Mouse (Mus musculus) liver, postnatal 0 days (tissue): ENCODE measurements around the gene Man1c1. TPM values are rescaled to one million over a fixed set of nuclear protein-coding genes. Genes with fewer than 3 reads are reported as not detected.

Experiments
- ATAC-seq: fragments of 200-750 bp; cut with Nextera tagmentation; 2 replicates; pipeline ENCODE4 v1.8.0; 2017; ENCODE audit warnings: mild to moderate bottlenecking, moderate library complexity
- DNase-seq: peaks from one replicate; pipeline ENCODE4 v3.0.0-alpha.2; 2016
- H3K27ac ChIP-seq: fragments of 300-500 bp; sonication (generic); 2 replicates; pipeline ENCODE4 v1.5.1; 2014; ENCODE audit warnings: antibody characterized with exemption, moderate library complexity, mild to moderate bottlenecking, low read depth
- H3K27me3 ChIP-seq: fragments of 300-500 bp; sonication (generic); 2 replicates; pipeline ENCODE4 v1.6.1; 2014; ENCODE audit warnings: low read length, control low read depth, mixed read lengths; ENCODE audit not compliant: insufficient read depth
- H3K36me3 ChIP-seq: fragments of 300-500 bp; sonication (generic); replicated peaks from 2 replicates; pipeline ENCODE4 v1.6.1; 2014; ENCODE audit warnings: mild to moderate bottlenecking, control low read depth, low read length, moderate library complexity, mixed read lengths; ENCODE audit not compliant: insufficient read depth
- H3K4me1 ChIP-seq: fragments of 300-500 bp; sonication (generic); 2 replicates; pipeline ENCODE4 v1.6.1; 2014; ENCODE audit warnings: antibody characterized with exemption, mild to moderate bottlenecking, control low read depth; ENCODE audit not compliant: insufficient read depth
- H3K4me2 ChIP-seq: fragments of 300-500 bp; sonication (generic); 2 replicates; pipeline ENCODE4 v1.6.1; 2014; ENCODE audit warnings: low read depth, mild to moderate bottlenecking, low read length, moderate library complexity, mixed read lengths
- H3K4me3 ChIP-seq: fragments of 300-500 bp; sonication (generic); 2 replicates; pipeline ENCODE4 v1.5.1; 2014; ENCODE audit warnings: low read depth, low read length
- H3K9ac ChIP-seq: fragments of 300-500 bp; sonication (generic); replicated peaks from 2 replicates; pipeline ENCODE4 v1.6.1; 2014; ENCODE audit warnings: mild to moderate bottlenecking, moderate library complexity
- H3K9me3 ChIP-seq: fragments of 300-500 bp; sonication (generic); 2 replicates; pipeline ENCODE4 v1.6.1; 2016; ENCODE audit warnings: mild to moderate bottlenecking, control low read depth, low read length, mixed read lengths
- CTCF ChIP-seq: sonication (generic); IDR thresholded peaks from 2 replicates; pipeline ENCODE4 v1.5.1; 2016; ENCODE audit warnings: antibody characterized with exemption, low read depth
- EP300 ChIP-seq: IDR thresholded peaks from 2 replicates; pipeline ENCODE4 v1.6.1; 2016; ENCODE audit warnings: antibody characterized with exemption, low read depth, mild to moderate bottlenecking
- WGBS: fragments of 180-500 bp; shearing (Covaris S2); extraction: QIAGEN DNeasy Blood & Tissue Kit; methylation state at CpG from one replicate; pipeline ENCODE4 v1.1.7; 2014; ENCODE audit not compliant: insufficient replicate concordance; 5-methylcytosine and 5-hydroxymethylcytosine counted together
- polyA plus RNA-seq: library from polyadenylated mRNA; unstranded; fragments of >200 nt; fragmentation: Nextera tagmentation; extraction: Ambion mirVana; gene quantifications from 2 replicates; pipeline ENCODE4 v1.2.1, GENCODE M21; 2015

Man1c1 gene
- polyA plus RNA-seq, 1 experiment from 2014 or later = 1.5 TPM

DNA sequence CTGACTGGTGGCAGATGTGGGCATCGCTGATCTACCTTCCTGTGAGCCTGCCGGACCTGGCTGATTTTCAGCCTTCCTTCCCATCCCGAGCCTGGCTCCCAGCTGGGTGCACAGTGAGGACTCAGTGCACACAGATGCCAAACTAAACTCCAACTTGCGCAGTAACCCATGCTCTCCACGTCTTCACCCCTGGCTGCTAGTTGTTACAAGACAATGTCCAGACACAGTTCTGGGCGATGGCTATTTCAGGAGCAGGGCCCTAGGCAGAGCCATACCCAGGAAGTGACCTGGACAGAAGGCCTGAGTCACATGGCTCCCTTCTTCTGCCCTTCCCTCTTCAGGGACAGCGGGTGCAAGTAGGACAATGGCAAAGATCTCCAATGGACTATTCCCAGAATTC, 76.0 kb downstream of the Man1c1 start:
- TF ChIP-seq CTCF (no peak), EP300 (no peak)
- Histone ChIP-seq H3K36me3 (no peaks in the 10 kb centered on the region), H3K27me3 (no peaks in the 10 kb centered on the region), H3K27ac (0 out of 2 replicates have a peak overlapping the region, but pooled peaks have one; percentile 12), H3K9me3 (no peaks in the 10 kb centered on the region), H3K9ac (no peak overlapping the region), H3K4me2 (no peak overlapping the region), H3K4me3 (no peak overlapping the region), H3K4me1 (peaks cover 10% of the 10 kb centered on the region)
- ATAC-seq = 0 out of 2 replicates have a peak, but pooled peaks have one; percentile 31
- no peak for DNase-seq
- WGBS = 67% methylated on average over 7 of the region's 7 CpGs

DNA sequence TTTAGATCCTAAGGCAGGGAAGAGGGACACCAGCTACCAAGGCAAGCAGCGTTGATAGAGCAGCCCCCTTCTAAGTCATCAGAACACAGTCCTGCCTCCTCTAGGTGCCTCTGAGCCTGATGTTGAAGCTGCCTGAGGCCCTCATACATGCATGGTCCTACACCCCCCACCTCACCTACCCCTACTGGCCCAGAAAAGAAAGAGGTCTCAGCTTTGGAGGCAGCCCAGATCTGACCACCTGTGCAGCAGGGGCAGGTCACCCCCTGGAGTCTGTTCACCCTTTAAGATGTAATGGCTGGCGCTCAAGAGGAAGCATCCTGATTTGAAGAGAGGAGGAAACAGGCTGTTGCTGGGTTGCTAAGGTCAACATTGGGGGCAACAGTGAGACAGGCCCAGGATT, 77.2 kb downstream of the Man1c1 start:
- H3K4me3 ChIP-seq = no peak overlapping the region
- H3K4me1 ChIP-seq = peaks cover 10% of the 10 kb centered on the region
- ATAC-seq = no peak

DNA sequence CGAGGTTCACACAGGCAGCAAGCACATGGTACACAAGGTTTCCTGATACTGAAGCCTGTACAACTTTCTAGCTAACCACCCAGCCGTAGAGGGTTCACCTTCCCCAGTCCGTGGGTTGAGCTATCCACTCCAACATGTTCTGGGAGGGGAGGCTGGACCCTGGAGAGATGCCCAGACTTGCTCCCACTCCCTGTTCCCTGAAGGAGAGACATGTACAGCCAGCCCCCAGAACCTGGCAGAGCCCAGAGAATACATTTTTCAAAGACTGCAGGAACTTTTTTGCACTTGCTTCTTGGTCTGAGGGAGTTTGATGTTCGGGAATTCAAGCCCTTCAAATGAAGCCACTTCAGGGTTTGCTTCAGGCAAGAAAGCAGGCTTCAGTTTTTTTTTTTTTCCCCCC, 77.7 kb downstream of the Man1c1 start:
- no peak for DNase-seq
- no peak overlapping the region for H3K9ac ChIP-seq
- H3K9me3 ChIP-seq = no peaks in the 10 kb centered on the region
- no peak overlapping the region for H3K27ac ChIP-seq
- no peak for ATAC-seq
- TF ChIP-seq CTCF (no peak), EP300 (no peak)
- H3K27me3 ChIP-seq = no peaks in the 10 kb centered on the region
- H3K4me2 ChIP-seq = no peak overlapping the region
- WGBS = 61% methylated on average over 4 of the region's 4 CpGs
- H3K4me1 ChIP-seq = peaks cover 10% of the 10 kb centered on the region
- H3K36me3 ChIP-seq = no peaks in the 10 kb centered on the region
- no peak overlapping the region for H3K4me3 ChIP-seq

More for the DNA sequence above, 77.2 kb downstream of the Man1c1 start:
- DNase-seq = no peak
- no peak overlapping the region for H3K27ac ChIP-seq
- 69% methylated on average over 2 of the region's 2 CpGs for WGBS
- H3K27me3 ChIP-seq = no peaks in the 10 kb centered on the region
- H3K9me3 ChIP-seq = no peaks in the 10 kb centered on the region
- H3K36me3 ChIP-seq = no peaks in the 10 kb centered on the region
- H3K4me2 ChIP-seq = no peak overlapping the region
- TF ChIP-seq CTCF (no peak), EP300 (no peak)
- no peak overlapping the region for H3K9ac ChIP-seq

DNA sequence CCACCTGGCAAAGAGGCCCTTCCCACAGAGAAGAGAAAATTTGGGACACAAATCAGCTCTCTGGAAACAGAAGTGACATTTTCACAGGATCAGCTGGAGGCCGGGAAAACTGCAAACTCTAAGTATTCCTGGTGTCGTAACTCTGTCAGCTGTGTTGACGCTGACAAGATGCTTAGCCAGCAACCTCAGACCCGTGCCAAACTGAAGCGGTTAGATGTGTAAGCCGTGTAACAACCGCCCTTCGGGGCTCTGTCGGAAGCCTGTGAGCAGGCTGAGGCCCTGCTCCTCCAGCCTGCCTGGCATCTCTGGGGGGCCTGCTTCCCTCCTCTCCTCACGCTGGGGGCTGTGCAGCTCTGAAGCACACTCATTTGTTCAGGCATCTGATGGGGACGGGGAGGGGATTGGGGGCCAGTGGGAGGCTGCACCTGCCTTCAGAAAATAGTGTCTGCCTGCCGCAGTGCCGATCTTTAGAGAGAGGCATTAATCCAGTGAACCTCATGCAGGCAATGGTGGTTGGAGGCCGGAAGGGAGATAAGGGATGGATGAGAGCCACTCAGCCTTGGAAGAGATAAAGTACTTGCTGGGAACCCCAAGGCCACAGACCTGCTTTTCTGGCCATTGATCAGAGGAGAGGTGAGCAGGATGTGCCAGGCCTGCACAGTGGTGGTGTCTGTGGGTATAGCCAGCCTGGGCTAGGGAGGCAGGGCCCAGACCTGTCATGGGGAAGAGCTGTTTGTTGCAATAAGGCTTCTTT, 79.8 kb downstream of the Man1c1 start:
- Histone ChIP-seq H3K36me3 (no peaks in the 10 kb centered on the region), H3K9me3 (no peaks in the 10 kb centered on the region), H3K9ac (no peak overlapping the region), H3K27ac (peak overlapping the region; percentile 22; the same call in 1 of the 2 replicates), H3K4me3 (no peak overlapping the region), H3K4me1 (peaks cover 10% of the 10 kb centered on the region), H3K4me2 (no peak overlapping the region), H3K27me3 (no peaks in the 10 kb centered on the region)
- 46% methylated on average over 14 of the region's 14 CpGs for WGBS
- DNase-seq = no peak
- ATAC-seq = peak; percentile 27; the same call in 1 of the 2 replicates
- TF ChIP-seq EP300 = no peak
- TF ChIP-seq CTCF = no peak

DNA sequence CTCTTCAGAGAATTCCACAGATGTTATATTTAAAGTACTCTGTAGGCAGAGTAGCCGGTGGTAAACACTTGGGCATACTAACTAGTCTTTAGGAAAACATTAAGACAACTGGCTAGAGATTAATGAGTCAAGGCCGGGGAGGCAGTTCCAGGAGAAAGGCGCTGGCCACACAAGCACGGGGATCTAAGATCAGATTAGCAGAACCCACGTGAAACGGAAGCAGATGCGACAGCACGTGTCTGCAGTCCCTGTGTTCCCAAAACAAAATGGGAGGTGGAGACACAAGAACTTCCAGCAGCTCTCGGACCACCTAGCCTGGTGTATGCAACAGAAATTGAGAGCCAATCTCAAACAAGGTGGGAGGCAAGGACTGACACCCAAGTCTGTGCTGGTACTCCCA, 82.4 kb downstream of the Man1c1 start:
- WGBS = 58% methylated on average over 9 of the region's 9 CpGs

DNA sequence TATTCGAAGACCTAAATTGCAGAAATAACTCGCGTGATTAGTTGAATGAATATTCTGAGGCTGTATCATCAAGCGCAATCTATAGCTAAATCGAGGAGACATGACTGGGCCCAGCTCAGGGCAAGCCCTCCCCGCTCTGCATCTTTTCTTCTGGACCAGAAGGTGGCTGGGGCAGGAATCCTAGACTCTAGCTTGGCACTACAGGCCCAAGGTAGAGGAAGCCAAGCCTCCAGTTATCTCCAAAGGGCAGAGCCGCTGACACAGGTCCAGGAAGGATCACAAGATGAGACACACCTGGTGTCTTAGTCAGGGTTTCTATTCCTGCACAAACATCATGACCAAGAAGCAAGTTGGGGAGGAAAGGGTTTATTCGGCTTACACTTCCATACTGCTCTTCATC, 83.8 kb downstream of the Man1c1 start:
- ATAC-seq (no peak), DNase-seq (no peak)
- 0 out of 2 replicates have a peak, but pooled peaks cover 2% of the 10 kb centered on the region for H3K4me1 ChIP-seq
- no peaks in the 10 kb centered on the region for H3K36me3 ChIP-seq
- no peak overlapping the region for H3K4me2 ChIP-seq
- WGBS = 85% methylated on average over 7 of the region's 8 CpGs
- H3K4me3 ChIP-seq = no peak overlapping the region
- no peak overlapping the region for H3K9ac ChIP-seq
- H3K27ac ChIP-seq = no peak overlapping the region
- no peaks in the 10 kb centered on the region for H3K27me3 ChIP-seq
- H3K9me3 ChIP-seq = no peaks in the 10 kb centered on the region
- TF ChIP-seq EP300 = no peak
- no peak for TF ChIP-seq CTCF

More for the DNA sequence above, 82.4 kb downstream of the Man1c1 start:
- no peaks in the 10 kb centered on the region for H3K36me3 ChIP-seq
- no peaks in the 10 kb centered on the region for H3K9me3 ChIP-seq
- ATAC-seq (no peak), DNase-seq (no peak)
- TF ChIP-seq EP300 (no peak), CTCF (no peak)
- H3K27ac ChIP-seq = no peak overlapping the region
- no peak overlapping the region for H3K9ac ChIP-seq
- 0 out of 2 replicates have a peak, but pooled peaks cover 2% of the 10 kb centered on the region for H3K4me1 ChIP-seq
- no peaks in the 10 kb centered on the region for H3K27me3 ChIP-seq
- no peak overlapping the region for H3K4me3 ChIP-seq
- H3K4me2 ChIP-seq = no peak overlapping the region
